Mouse (Mus musculus) layer of hippocampus, adult 9-11 months (tissue): ENCODE results near the gene Gm11444.

ENCODE experiments used
- DNase-seq: peaks from one replicate; pipeline ENCODE4 v3.0.0; 2022

Gene Gm11444

DNA sequence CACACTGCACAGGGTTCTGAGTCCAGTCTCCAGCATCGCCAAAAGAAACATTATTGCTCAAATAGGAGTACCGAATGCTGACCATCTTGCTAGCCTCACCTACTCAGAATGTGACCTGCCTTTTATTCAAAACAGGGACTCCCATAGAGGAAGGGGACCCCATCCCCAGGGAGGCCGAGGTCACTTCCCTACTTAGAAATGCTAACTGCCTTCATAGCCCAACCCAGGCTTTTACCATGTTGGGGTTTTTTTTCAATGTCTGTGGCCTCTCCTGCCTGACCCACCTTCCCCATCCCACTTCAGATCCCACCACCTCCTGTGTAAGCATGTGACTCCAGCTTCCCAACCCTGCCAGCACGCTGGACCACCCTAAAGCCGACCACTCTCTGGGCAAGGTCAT is 38.5 kb downstream of the Gm11444 start:
- DNase-seq: no peak

DNA sequence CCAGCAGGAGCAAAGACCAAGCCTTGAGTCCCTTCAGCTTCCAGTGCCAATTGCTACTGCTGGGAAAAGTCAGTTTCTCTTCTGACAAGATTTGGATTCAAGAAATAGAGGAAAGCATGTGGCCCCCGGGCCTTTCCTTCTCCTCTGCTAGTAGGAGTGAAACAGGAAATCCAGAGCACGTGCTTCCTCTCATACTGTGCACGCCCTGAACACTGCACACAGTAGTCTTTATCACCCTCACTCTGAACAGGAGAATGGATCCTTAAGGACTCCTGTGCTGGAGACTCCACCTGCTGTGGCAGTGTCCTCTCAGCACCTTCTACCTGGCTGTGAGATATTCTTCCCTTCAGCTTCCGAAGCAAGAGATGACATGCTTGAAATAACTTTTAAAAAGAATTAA is 38.9 kb downstream of the Gm11444 start:
- no peak for DNase-seq

DNA sequence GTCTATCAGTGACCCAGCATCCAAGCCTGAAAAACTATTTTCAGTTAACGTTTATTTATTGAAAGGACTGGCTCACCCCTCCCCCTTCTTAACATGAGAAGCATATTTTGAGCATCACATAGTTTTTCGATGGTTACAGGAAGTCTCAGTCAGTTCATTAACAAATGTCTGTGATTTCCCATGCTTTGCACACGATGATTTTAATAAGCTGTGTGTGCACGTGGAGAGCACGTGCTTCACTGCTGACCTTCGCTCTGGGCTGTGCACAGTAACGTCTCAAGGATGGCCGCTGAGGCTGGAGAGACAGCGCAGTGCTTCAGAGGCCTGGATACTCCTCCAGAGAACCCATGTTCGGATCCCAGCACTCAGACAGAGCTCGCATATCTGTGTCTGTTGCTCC is 42.8 kb downstream of the Gm11444 start:
- DNase-seq: no peak

DNA sequence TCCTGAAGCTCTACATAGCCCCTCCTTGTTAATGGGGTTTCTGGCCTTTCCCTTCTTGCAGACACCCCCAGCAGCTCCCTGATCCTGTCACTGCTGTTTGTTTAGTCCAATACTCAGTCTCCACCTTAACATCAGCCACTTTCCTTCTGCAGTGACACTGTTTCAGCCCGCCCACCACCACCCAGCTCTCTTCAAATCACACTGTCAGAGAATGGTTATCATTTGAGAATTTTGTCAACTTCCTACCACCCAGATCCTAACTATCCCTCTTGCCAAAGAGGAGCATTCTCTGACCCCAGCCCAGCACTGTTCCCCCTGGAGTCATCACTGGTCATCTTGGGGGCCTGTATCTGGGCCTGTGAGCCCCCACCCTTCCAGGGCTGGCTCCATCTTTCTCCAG is 44.4 kb downstream of the Gm11444 start:
- no peak for DNase-seq

DNA sequence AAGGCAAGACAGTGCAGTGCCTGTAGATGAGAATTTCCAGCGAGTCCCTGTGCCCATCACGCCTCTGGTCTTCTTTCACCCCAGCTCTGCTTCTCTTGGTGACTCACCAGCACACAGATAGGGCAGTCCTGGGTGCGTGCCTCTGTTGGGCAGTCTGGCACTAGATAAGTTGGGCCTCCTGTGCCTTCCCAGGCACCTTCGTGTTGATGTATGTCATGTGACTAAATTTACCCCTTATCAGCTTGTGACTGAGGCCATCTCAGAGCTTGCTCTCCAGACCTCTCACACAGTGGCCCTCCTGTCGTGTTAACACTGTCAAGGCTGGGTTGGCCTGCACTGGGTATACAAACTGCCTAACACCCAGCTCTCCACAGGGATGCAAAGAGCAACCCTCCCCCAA is 46.1 kb downstream of the Gm11444 start:
- DNase-seq: no peak

DNA sequence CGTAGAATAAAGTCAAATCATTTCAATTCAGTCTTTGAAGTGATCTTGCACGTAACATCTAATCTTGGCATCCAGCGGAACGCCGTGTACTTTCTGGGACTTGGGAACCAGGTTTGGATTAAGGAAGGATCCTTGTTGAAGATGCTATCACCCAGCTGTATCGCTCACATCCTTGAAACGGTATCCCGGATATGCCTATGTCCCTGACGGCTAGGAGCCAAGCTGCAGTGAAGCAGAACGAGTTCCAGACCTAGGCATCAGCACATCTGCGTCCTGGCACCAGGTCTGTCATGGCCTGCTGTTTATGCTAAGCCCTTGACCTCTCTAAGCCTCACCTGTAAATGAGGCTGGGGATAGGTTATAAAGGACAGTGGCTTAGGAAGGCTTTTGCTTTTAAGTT is 49.8 kb downstream of the Gm11444 start:
- no peak for DNase-seq

DNA sequence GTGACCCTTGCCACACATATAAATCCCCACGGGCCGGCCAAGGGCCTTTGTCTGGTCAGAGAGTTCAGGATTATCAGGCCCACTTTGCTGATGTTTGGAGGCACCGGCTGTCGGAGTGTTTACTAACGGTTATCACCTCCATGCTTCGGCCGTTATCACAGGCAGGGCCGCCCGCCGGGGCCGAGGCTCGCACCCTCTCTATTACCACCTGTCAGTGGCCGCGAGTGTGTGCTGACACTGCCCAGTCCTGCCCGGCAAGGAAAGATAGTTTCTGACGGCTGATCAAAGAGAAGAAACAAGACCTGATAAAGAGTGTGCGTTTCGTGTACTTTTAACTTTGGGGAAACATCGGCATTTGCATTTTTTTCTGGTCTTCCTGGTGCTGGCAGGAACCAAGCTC is 50.3 kb downstream of the Gm11444 start:
- DNase-seq: no peak

DNA sequence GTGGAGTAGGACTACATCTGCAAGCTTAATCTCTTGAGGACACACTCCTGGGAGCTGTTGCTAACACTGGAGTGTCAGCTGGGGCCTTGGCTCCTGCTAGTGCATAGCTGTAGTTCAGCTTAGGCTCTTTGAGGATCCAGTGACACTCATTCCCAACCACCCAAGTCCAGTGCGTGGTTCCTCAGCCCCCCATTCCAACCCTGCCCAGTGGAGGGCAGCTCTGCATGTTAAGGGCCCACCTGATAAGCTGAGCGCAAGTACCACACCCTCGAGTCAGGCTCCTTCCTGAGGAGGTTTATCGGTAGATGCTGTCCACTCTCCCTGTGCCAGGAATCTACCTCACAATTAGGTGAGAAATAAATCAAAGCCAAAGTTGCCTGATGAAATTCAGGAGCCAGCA is 50.7 kb downstream of the Gm11444 start:
- DNase-seq: no peak
